Mouse (Mus musculus): ENCODE results near the gene Npc1l1.

GRCm38 (mm10) chr11:6175506-6175905, 54.4 kb downstream of the Npc1l1 start:
- no peak for TF ChIP-seq CTCF (IDR thresholded peaks at IDR 0.05; ENCODE audit: low read depth, low read length)
- TF ChIP-seq POLR2A (IDR thresholded peaks at IDR 0.05; ENCODE audit: insufficient read depth, low read length), result no peak
- TF ChIP-seq EP300 (IDR thresholded peaks at IDR 0.05; ENCODE audit: insufficient read depth, low read depth, low read length), result no peak
